Mouse (Mus musculus) erythroblast, embryonic 14.5 days (primary cell): ENCODE data around the gene Zdhhc13.

Source experiments
- GATA1 ChIP-seq: IDR thresholded peaks from 2 replicates; pipeline ENCODE4 v1.6.1; 2012; ENCODE audit warnings: low read length, inconsistent platforms, mixed read lengths
- TAL1 ChIP-seq: IDR thresholded peaks from 3 replicates; pipeline ENCODE4 v1.6.1; 2012; ENCODE audit warnings: low read length, inconsistent platforms, mixed read lengths

DNA sequence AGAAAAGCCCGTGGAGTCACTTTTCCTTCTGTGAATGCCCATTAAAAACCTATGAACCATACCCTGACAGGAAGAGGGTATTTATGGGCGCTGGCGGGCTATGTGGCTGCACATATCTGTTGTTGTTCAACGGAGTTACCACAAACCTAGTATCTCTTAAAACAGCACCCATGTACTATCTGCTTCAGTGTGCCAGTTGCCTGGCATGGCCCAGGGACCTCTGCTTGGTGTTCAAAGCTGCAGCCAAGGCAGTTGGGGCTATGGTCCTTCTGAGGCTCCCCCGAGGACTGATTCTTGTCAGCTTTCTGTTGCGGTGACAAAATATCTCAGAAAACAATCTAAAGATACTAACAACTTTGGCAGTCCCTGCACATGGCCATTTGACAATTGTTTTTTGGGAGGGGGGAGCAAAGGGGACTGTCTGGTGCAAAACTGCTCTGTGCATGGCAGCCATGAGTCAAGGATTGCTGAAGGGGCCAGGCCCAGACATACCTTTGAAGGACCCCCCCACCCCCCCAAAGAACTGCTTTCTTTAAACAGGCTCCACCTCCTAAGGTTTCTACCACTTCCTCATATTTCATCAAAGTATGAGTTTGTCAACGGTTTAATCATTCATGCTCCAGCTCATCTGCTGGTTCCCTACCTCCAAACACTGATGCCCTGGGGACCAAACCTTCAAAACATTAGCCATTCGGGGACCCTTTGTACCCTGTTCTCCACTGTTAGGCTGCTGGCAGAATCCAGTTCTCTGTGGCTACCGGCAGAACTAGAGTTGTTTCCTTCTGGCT lies 76.1 kb downstream of the Zdhhc13 start:
- TF ChIP-seq TAL1 (no peak), GATA1 (no peak)
